Mouse (Mus musculus): ENCODE data around the gene Kat2a.

- TF ChIP-seq POLR2A (IDR thresholded peaks at IDR 0.05; ENCODE audit: control insufficient read depth, extremely low read depth, insufficient read depth, low read length, poor library complexity) (no peak), CTCF (IDR thresholded peaks at IDR 0.05; ENCODE audit: borderline replicate concordance, control insufficient read depth, extremely low read depth, insufficient read depth, low read length, poor library complexity) (peak; percentile 95)
These were observed 49.3 kb upstream of the Kat2a start for GRCm38 (mm10) chr11:100761547-100762045.

Data from thymus, adult 2 months (tissue).